Comparison of ENCODE assay signal across 19 mouse cellular contexts in genomic region chr11:88625063-88625462, GRCm38 (mm10).
A peak's percentile ranks its signal among the peaks of the same experiment; 100 is the strongest.
DNase-seq lines count a peak whose midpoint lies in the region; ATAC-seq and TF ChIP-seq lines count a peak whose summit lies in the region.
"Had no signal": no experiment of that assay in that cellular context is flagged by ENCODE, and none has a peak within 500 bp of the region (broad histone marks: within the 10 kb centered on the region; RNA-seq: fewer than 3 reads in every experiment).

No protein-coding gene starts in this region.

- no peaks in the 10 kb centered on the region for H3K9me3 ChIP-seq in heart, embryonic 10.5 days
- H3K9me3 ChIP-seq in kidney, postnatal 0 days (replicated peaks; ENCODE audit: low read length): no peaks in the 10 kb centered on the region
- H3K9me3 ChIP-seq in limb, embryonic 10.5 days (replicated peaks): no peaks in the 10 kb centered on the region
- H3K9me3 ChIP-seq: heart, embryonic 12.5 days had no signal

- peaks cover 8% of the 10 kb centered on the region; the same call in 1 of the 2 replicates for H3K36me3 ChIP-seq in heart, embryonic 10.5 days
- H3K36me3 ChIP-seq in kidney, postnatal 0 days (ENCODE audit: insufficient read depth, low read length): no peaks in the 10 kb centered on the region
- H3K36me3 ChIP-seq in limb, embryonic 10.5 days: peaks cover 24% of the 10 kb centered on the region
- H3K36me3 ChIP-seq: heart, embryonic 12.5 days had no signal

- H3K4me3 ChIP-seq in heart, embryonic 10.5 days: no peak overlapping the region
- no peak overlapping the region for H3K4me3 ChIP-seq in kidney, postnatal 0 days (replicated peaks; ENCODE audit: low read depth, low read length)
- H3K4me3 ChIP-seq in limb, embryonic 10.5 days: no peak overlapping the region
- H3K4me3 ChIP-seq: heart, embryonic 12.5 days had no signal

- H3K27me3 ChIP-seq in heart, embryonic 10.5 days (ENCODE audit: insufficient read depth, poor library complexity, severe bottlenecking): no peaks in the 10 kb centered on the region
- H3K27me3 ChIP-seq in kidney, postnatal 0 days (ENCODE audit: insufficient read depth, low read length): no peaks in the 10 kb centered on the region
- no peaks in the 10 kb centered on the region for H3K27me3 ChIP-seq in limb, embryonic 10.5 days (ENCODE audit: low read depth, poor library complexity, severe bottlenecking)
- H3K27me3 ChIP-seq: heart, embryonic 12.5 days had no signal

- 84% methylated on average over 14 of the region's 14 CpGs for WGBS in heart, embryonic 10.5 days
- WGBS in kidney, postnatal 0 days: 17% methylated on average over 14 of the region's 14 CpGs
- 59% methylated on average over 14 of the region's 14 CpGs for WGBS in limb, embryonic 10.5 days

- H3K9ac ChIP-seq in kidney, postnatal 0 days (ENCODE audit: low read depth, low read length): no peak overlapping the region
- H3K9ac ChIP-seq: heart, embryonic 12.5 days; liver, embryonic 14.5 days had no signal

- DNase-seq in heart, embryonic 10.5 days (ENCODE audit: low spot score): no peak
- no peak for DNase-seq in heart, adult 8-10 months (ENCODE audit: low spot score)
- peak; percentile 71 for DNase-seq in kidney, postnatal 0 days (ENCODE audit: low spot score)
- DNase-seq in kidney, adult 18-20 months: no peak
- DNase-seq in limb, embryonic 10.5 days (ENCODE audit: low spot score): no peak
- DNase-seq in ovary, adult 18-20 months (ENCODE audit: low spot score): no peak
- DNase-seq: adrenal gland, postnatal 25 days; cerebellum, adult 9-11 months; embryo, embryonic 11 days; gastrocnemius, postnatal 36 days; kidney, postnatal 36 days; lung, postnatal 14 days; spleen, adult 18-20 months had no signal

- no peak for ATAC-seq in kidney, postnatal 0 days (replicated peaks; ENCODE audit: low FRiP score, low read depth)
- peak; percentile 16 for ATAC-seq in CD4-positive, CD25-positive, alpha-beta regulatory T cell, adult 4 months
- no peak for ATAC-seq in activated CD4-positive, CD25-positive, alpha-beta regulatory T cell, adult 4 months
- ATAC-seq: hindbrain, embryonic 16.5 days had no signal

- H3K4me2 ChIP-seq in kidney, postnatal 0 days (ENCODE audit: low read length): no peak overlapping the region
- H3K4me2 ChIP-seq: heart, embryonic 12.5 days had no signal

- no peak for TF ChIP-seq CTCF in kidney, postnatal 0 days (IDR thresholded peaks at IDR 0.05; ENCODE audit: low read depth)

- peaks cover 97% of the 10 kb centered on the region for H3K4me1 ChIP-seq in heart, embryonic 10.5 days
- H3K4me1 ChIP-seq in kidney, postnatal 0 days (replicated peaks; ENCODE audit: insufficient read depth, low read length): peaks cover 77% of the 10 kb centered on the region
- peaks cover 99% of the 10 kb centered on the region for H3K4me1 ChIP-seq in limb, embryonic 10.5 days

- peak overlapping the region; percentile 47 for H3K27ac ChIP-seq in heart, embryonic 10.5 days
- peak overlapping the region; percentile 42; the same call in 1 of the 2 replicates for H3K27ac ChIP-seq in kidney, postnatal 0 days
- H3K27ac ChIP-seq in limb, embryonic 10.5 days: peak overlapping the region; percentile 61; the same call in 1 of the 2 replicates
- H3K27ac ChIP-seq: liver, embryonic 14.5 days; stomach, postnatal 0 days had no signal
